Mouse (Mus musculus) cerebellum, adult 2 months (tissue): ENCODE measurements around the gene Ssbp3.

Source experiments
- CTCF ChIP-seq: fragments of 200-500 bp; IDR thresholded peaks from 2 replicates; pipeline ENCODE4 v1.5.1; 2011; ENCODE audit warnings: low read depth, mild to moderate bottlenecking, control low read depth, low read length, moderate library complexity, borderline replicate concordance; ENCODE audit not compliant: insufficient read depth
- POLR2A ChIP-seq: fragments of 200-500 bp; IDR thresholded peaks from 2 replicates; pipeline ENCODE4 v1.6.1; 2011; ENCODE audit warnings: low read length, control low read depth, borderline replicate concordance; ENCODE audit not compliant: insufficient read depth

DNA sequence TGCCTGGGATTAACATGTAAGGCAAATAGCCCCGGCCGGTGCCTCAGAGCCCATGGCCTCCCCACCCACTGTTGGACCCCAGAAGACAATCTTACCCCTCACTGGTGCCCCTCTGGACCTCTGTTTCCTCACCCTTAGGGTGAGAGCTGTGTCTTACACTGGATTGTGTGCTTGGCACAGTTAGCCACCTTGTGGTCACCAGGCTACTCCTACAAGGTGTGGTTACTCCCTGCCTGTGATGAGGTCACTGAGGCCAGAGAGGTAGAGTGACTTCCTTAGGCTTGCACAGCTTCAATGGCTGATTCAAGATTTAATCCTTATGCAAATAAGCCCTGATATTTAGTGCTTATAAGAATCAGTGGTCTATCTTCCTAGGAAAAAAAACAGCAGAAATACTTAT lies 126.5 kb downstream of the Ssbp3 start:
- TF ChIP-seq POLR2A (no peak), CTCF (no peak)
